Mouse (Mus musculus) forebrain, embryonic 14.5 days (tissue): ENCODE data around the gene Runx1. TPM values are rescaled to one million over a fixed set of nuclear protein-coding genes. Genes with fewer than 3 reads are reported as not detected.

Experiments used
- ATAC-seq: fragments of 200-750 bp; cut with Nextera tagmentation; 2 replicates; pipeline ENCODE4 v1.8.0; 2017; ENCODE audit warnings: mild to moderate bottlenecking, moderate library complexity
- DNase-seq: peaks from one replicate; pipeline ENCODE4 v3.0.0-alpha.2; 2015; ENCODE audit warnings: low spot score
- H3K27ac ChIP-seq: fragments of 300-500 bp; sonication (generic); 2 replicates; pipeline ENCODE4 v1.5.1; 2014; ENCODE audit warnings: low read depth, mild to moderate bottlenecking, control low read depth, low read length, moderate library complexity
- H3K27me3 ChIP-seq: fragments of 300-500 bp; sonication (generic); replicated peaks from 2 replicates; pipeline ENCODE4 v1.6.1; 2014; ENCODE audit warnings: low read length, control low read depth, mixed read lengths; ENCODE audit not compliant: control insufficient read depth, insufficient read depth
- H3K36me3 ChIP-seq: fragments of 300-500 bp; sonication (generic); 2 replicates; pipeline ENCODE4 v1.6.1; 2014; ENCODE audit warnings: low read length, control low read depth; ENCODE audit not compliant: control insufficient read depth, insufficient read depth
- H3K4me1 ChIP-seq: fragments of 300-500 bp; sonication (generic); 2 replicates; pipeline ENCODE4 v1.6.1; 2014; ENCODE audit warnings: antibody characterized with exemption, low read length, control low read depth; ENCODE audit not compliant: control insufficient read depth, insufficient read depth
- H3K4me2 ChIP-seq: fragments of 300-500 bp; sonication (generic); 2 replicates; pipeline ENCODE4 v1.6.1; 2014; ENCODE audit warnings: mild to moderate bottlenecking, control low read depth, low read length
- H3K4me3 ChIP-seq: fragments of 300-500 bp; sonication (generic); 2 replicates; pipeline ENCODE4 v1.5.1; 2014; ENCODE audit warnings: low read depth, low read length, control low read depth
- H3K9ac ChIP-seq: fragments of 300-500 bp; sonication (generic); 2 replicates; pipeline ENCODE4 v1.6.1; 2014; ENCODE audit warnings: mild to moderate bottlenecking, low read length, control low read depth, moderate library complexity
- H3K9me3 ChIP-seq: fragments of 300-500 bp; sonication (generic); replicated peaks from 2 replicates; pipeline ENCODE4 v1.6.1; 2016; ENCODE audit warnings: low read length, control low read depth, mixed read lengths; ENCODE audit not compliant: control insufficient read depth
- WGBS: fragments of 180-500 bp; shearing (Covaris S2); extraction: QIAGEN DNeasy Blood & Tissue Kit; methylation state at CpG from one replicate; pipeline ENCODE4 v1.1.7; 2014; 5-methylcytosine and 5-hydroxymethylcytosine counted together
- polyA plus RNA-seq: library from polyadenylated mRNA; unstranded; fragments of >200 nt; fragmentation: Nextera tagmentation; extraction: Ambion mirVana; gene quantifications from 2 replicates; pipeline ENCODE4 v1.2.1, GENCODE M21; 2014

Gene Runx1
- polyA plus RNA-seq, 1 experiment from 2014 or later: 0.39 TPM

DNA sequence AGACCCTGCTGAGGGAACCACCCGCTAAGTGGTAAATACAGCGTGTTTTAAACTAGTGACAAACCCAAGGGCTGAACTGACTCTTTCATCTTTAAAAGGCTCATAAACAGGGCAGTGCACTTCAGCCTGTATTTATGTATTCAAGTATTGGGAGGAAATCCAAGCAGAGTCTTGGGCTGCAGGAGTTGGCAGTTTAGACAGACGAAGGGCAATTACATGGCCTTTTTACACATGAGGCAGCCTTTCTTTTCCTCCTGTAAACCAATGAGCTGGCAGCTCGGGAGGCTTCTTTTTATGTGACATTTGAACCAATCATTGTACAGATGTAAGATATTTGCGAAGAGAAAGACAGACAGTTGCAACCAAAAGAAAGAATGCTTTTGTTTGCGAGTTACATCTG lies 233.7 kb downstream of the Runx1 start:
- Histone ChIP-seq H3K9ac (no peak overlapping the region), H3K36me3 (no peaks in the 10 kb centered on the region), H3K4me3 (no peak overlapping the region), H3K27me3 (no peaks in the 10 kb centered on the region), H3K4me1 (no peaks in the 10 kb centered on the region), H3K4me2 (no peak overlapping the region), H3K9me3 (no peaks in the 10 kb centered on the region), H3K27ac (no peak overlapping the region)
- ATAC-seq (no peak), DNase-seq (no peak)
- WGBS: 69% methylated on average over 6 of the region's 6 CpGs

DNA sequence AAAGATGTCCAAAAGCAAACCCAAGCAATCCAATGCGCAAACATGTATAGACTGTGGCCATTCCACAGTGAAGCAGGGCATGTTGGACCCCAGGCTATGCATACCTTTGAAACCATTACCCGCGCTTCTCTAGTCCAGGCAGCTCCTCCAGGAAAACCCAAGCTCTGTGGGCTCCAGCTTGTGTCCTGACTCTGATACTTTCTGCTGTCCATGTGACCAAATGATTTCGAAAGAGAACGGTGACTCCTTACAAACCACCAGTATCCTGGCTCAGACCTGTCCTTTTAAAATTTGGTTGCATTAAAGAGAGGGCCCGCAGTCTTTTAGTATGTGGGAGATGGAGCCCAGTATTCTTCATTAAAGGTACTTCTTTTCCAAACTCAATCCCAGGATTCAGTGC lies 234.2 kb downstream of the Runx1 start:
- DNase-seq: no peak
- no peaks in the 10 kb centered on the region for H3K9me3 ChIP-seq
- H3K27me3 ChIP-seq: no peaks in the 10 kb centered on the region
- H3K4me2 ChIP-seq: no peak overlapping the region
- H3K27ac ChIP-seq: no peak overlapping the region
- WGBS: 94% methylated on average over 6 of the region's 6 CpGs
- no peak for ATAC-seq
- no peaks in the 10 kb centered on the region for H3K36me3 ChIP-seq
- no peaks in the 10 kb centered on the region for H3K4me1 ChIP-seq
- H3K4me3 ChIP-seq: no peak overlapping the region
- H3K9ac ChIP-seq: no peak overlapping the region

DNA sequence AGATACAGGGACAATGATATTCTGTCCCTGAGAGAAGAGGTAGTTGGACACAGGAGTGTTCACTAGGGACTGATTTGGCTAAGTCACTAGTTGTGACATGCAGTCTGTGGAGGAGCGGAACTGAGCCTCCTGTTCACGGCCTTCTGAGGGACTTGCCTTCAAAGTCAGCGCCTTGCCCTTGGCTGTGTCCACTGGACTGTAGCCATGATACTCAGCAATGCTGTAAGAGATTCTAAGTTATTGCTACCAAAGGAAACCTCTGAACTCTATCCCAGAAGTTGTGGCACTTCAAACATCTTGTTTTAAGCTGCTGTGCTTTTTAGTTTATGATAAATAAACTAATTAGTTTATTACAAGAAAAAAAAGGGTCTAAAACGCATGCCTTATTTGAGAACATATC lies 238.1 kb downstream of the Runx1 start:
- ATAC-seq (no peak), DNase-seq (no peak)
- Histone ChIP-seq H3K4me3 (no peak overlapping the region), H3K9me3 (no peaks in the 10 kb centered on the region), H3K27me3 (no peaks in the 10 kb centered on the region), H3K4me1 (no peaks in the 10 kb centered on the region), H3K9ac (no peak overlapping the region), H3K4me2 (no peak overlapping the region), H3K27ac (no peak overlapping the region), H3K36me3 (no peaks in the 10 kb centered on the region)
- 86% methylated on average over 4 of the region's 4 CpGs for WGBS

DNA sequence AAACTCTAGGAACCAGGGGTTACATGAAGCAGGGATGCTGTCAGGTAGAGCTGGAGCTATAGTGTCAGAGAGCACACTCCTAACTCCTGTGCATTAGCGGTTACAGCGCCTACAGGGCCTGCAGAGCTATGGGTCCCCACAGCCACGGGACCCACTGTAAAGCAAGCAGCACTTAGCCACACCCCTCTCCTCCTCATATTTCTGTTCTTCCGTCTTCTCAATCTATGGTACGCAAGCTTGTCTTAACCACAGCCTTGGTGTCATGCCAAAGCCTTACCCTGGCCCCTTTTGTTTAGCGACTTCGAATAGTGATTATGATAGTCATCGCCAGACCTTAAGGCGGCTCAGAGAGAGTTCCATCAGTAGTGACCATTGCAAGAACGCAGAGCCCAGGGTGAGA lies 244.2 kb downstream of the Runx1 start:
- Histone ChIP-seq H3K36me3 (no peaks in the 10 kb centered on the region), H3K4me2 (no peak overlapping the region)
- WGBS: 83% methylated on average over 10 of the region's 10 CpGs

DNA sequence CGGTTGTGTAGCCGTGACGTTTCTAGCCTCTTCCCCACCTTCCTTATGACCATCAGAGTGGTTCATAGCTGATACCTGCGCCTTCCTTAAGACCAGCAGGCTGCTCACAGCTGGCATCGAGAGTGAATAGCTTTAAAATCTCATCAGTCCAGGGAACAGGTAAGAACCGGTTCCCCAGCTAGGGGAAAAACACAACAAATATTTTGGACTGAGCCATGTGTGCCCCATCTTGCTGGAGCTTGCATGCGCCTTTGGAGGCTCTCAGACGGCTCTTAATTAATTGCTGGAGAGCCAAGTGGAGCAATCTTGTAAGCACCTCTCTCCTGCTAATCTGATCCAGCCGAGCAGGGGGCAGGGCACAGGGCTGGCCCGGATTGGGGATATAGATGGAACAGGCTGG lies 245.0 kb downstream of the Runx1 start:
- DNase-seq: no peak
- Histone ChIP-seq H3K4me3 (no peak overlapping the region), H3K4me1 (no peaks in the 10 kb centered on the region), H3K27ac (no peak overlapping the region), H3K36me3 (no peaks in the 10 kb centered on the region), H3K9me3 (no peaks in the 10 kb centered on the region), H3K4me2 (no peak overlapping the region), H3K9ac (no peak overlapping the region), H3K27me3 (no peaks in the 10 kb centered on the region)
- no peak for ATAC-seq
- 80% methylated on average over 10 of the region's 10 CpGs for WGBS

More for the DNA sequence above, 244.2 kb downstream of the Runx1 start:
- no peaks in the 10 kb centered on the region for H3K27me3 ChIP-seq
- ATAC-seq (no peak), DNase-seq (no peak)
- H3K9ac ChIP-seq: no peak overlapping the region
- no peaks in the 10 kb centered on the region for H3K4me1 ChIP-seq
- H3K27ac ChIP-seq: no peak overlapping the region
- H3K9me3 ChIP-seq: no peaks in the 10 kb centered on the region
- no peak overlapping the region for H3K4me3 ChIP-seq

DNA sequence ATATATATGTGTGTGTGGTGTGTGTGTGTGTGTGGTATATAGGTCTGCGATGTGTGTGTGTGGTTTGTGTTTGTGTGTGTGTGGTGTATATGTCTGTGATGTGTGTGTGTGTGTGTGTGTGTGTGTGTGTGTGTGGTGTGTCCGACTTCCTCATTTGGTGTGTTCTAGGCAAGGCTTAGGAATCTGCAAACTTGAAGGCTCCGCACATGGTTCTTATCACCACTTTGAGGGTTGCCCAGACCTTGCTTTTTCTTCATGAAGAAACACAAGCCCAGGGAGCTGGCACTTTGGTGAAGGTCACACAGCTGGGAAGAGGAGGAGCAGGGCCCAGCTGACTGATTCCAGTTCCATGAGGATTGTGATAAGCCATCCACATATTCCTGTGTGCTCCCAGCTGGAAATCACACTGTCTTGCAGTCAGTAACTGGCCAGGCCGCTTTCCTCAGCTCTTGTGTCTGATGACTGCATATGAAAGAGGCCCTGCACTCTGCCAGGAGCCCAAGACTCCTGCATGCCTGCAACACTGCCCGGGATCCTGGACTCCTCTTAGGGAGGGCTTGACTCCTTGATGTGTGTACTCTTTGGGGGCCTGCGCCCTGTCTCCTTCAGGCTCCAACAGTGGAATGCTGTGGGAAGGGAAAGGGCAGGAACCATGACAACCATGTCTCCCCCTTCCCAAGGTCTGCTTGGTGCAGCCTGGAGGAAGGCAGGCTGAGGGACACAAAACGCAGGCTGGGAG lies 246.9 kb downstream of the Runx1 start:
- ATAC-seq: no peak
- no peak overlapping the region for H3K27ac ChIP-seq
- H3K4me3 ChIP-seq: no peak overlapping the region
- 86% methylated on average over 7 of the region's 7 CpGs for WGBS
- no peak overlapping the region for H3K9ac ChIP-seq
- no peaks in the 10 kb centered on the region for H3K36me3 ChIP-seq
- no peaks in the 10 kb centered on the region for H3K4me1 ChIP-seq
- H3K27me3 ChIP-seq: no peaks in the 10 kb centered on the region
- H3K4me2 ChIP-seq: no peak overlapping the region
- H3K9me3 ChIP-seq: no peaks in the 10 kb centered on the region
- no peak for DNase-seq

DNA sequence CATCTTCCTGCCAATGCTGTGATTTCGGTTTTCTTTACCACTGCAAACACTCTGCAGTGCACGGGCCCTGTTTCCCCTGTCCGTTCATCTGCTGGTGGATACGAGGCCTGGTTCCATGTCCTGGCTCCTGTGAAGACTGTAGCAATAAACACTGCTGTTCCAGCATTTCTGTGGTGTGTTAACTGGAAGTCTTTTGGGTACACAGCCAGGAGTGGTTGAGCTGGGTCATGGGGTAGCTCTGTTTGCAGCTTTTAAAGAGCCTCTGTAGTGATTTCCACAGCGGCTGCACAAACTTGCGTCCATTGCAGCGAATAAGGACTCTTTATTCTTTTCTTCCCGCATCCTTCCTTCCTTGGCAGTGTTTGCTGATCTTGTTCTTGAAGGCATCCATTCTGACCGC lies 248.6 kb downstream of the Runx1 start:
- Histone ChIP-seq H3K9ac (no peak overlapping the region), H3K4me3 (no peak overlapping the region), H3K4me2 (no peak overlapping the region), H3K27me3 (no peaks in the 10 kb centered on the region), H3K4me1 (no peaks in the 10 kb centered on the region), H3K27ac (no peak overlapping the region), H3K9me3 (no peaks in the 10 kb centered on the region), H3K36me3 (no peaks in the 10 kb centered on the region)
- no peak for DNase-seq
- WGBS: 85% methylated on average over 9 of the region's 9 CpGs
- no peak for ATAC-seq

DNA sequence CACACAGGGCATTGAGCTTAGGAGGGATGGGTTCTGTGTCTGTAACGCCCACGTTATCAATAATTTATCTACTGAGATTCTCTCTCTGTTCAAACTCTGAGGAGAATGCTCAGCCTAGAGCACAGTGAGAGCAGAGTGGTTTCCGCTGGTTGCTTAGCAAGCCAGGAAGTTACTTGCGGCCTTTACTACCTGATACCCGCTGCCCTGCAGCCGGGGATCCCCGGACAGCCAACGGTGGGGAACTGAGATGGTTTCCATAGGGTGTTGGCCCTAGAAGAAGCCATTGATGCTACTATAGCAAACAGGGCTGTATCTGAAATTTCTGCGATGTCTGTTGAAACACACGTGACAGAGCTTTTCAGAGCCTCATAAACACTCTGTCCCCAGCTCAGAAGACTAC lies 250.2 kb downstream of the Runx1 start:
- Histone ChIP-seq H3K4me1 (no peaks in the 10 kb centered on the region), H3K4me3 (no peak overlapping the region), H3K9me3 (no peaks in the 10 kb centered on the region), H3K9ac (no peak overlapping the region), H3K36me3 (no peaks in the 10 kb centered on the region), H3K27ac (no peak overlapping the region), H3K4me2 (no peak overlapping the region), H3K27me3 (no peaks in the 10 kb centered on the region)
- DNase-seq: no peak
- ATAC-seq: no peak
- 88% methylated on average over 10 of the region's 10 CpGs for WGBS

DNA sequence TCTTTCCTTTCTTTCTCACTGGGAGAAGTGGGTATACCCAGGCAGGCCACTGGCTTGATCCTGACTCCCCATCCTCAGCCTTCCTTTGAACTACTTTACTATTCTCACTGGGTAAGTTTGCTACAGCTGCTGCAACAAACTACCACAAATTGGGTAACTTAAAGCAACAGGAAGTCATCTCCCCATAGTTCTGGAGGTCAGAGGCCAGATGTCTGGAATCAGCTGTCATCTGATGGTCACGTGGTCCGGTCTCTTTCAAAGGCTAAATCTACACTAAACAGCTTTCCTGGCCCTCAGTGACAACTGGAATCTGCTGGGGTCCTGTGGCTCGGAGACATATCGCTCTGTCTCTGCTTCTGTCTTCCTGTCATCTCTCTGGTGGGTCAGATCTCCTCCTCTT lies 252.8 kb downstream of the Runx1 start:
- H3K9me3 ChIP-seq: no peaks in the 10 kb centered on the region
- no peak overlapping the region for H3K27ac ChIP-seq
- ATAC-seq (no peak), DNase-seq (no peak)
- H3K36me3 ChIP-seq: no peaks in the 10 kb centered on the region
- H3K9ac ChIP-seq: no peak overlapping the region
- no peak overlapping the region for H3K4me3 ChIP-seq
- no peaks in the 10 kb centered on the region for H3K27me3 ChIP-seq
- no peaks in the 10 kb centered on the region for H3K4me1 ChIP-seq
- no peak overlapping the region for H3K4me2 ChIP-seq
- 87% methylated on average over 4 of the region's 4 CpGs for WGBS
